Mouse (Mus musculus): Measurements from ENCODE around the gene Rhbdd2. TPM values are rescaled to one million over a fixed set of nuclear protein-coding genes. Genes with fewer than 3 reads are reported as not detected.

Gene Rhbdd2
- polyA plus RNA-seq, 1 experiment from 2014 or later, result 59.3 TPM

DNA sequence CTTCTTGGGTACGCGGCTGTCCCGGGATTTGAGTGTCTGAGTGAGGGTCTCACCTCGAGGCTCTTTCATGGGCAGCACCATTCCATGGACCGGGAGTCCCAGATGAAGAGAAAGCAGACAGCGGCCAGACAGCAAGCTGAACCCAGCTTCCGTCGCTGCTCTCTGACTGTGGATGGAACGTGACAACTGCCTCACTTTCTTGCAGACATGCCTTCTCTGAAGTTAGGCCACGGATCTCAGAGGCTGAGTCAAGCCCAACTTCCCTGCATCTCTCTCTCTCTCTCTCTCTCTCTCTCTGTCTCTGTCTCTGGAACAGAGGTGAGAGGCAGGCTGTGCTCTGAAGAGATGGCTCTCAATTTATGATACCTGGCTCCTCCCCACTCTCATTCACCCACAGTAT, 3.5 kb upstream of the Rhbdd2 start:
- Histone ChIP-seq H3K9ac (no peak overlapping the region), H3K4me3 (replicated peaks) (no peak overlapping the region), H3K9me3 (no peaks in the 10 kb centered on the region), H3K27me3 (no peaks in the 10 kb centered on the region), H3K27ac (no peak overlapping the region), H3K4me2 (no peak overlapping the region), H3K4me1 (peaks cover 9% of the 10 kb centered on the region), H3K36me3 (replicated peaks) (no peaks in the 10 kb centered on the region)
- no peak for ATAC-seq (ENCODE audit: low FRiP score)
- 45% methylated on average over 10 of the region's 10 CpGs for WGBS

DNA sequence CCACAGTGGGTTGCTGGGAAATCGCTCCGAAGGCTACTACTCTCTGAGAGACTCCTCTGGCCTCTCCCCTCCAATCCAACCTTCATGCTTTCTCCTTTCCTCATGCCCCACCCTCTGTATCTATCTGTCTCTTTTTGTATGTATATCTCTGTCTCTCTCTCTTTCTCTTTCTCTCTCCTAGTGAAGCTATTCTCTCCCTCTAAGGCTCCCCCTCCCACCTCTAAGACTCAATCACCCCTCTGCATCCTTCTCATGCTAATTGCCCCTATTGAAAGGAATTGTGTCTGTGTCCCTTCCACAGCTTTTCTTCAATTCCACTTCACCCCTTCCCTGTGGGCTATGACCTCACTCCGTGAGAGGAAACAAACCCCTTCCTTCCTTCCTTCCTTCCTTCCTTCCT, 3.0 kb upstream of the Rhbdd2 start:
- no peak overlapping the region for H3K4me2 ChIP-seq
- H3K4me3 ChIP-seq (replicated peaks), result no peak overlapping the region
- H3K27me3 ChIP-seq, result no peaks in the 10 kb centered on the region
- no peaks in the 10 kb centered on the region for H3K36me3 ChIP-seq (replicated peaks)
- 83% methylated on average over 3 of the region's 3 CpGs for WGBS
- no peak overlapping the region for H3K27ac ChIP-seq
- peaks cover 13% of the 10 kb centered on the region for H3K4me1 ChIP-seq
- ATAC-seq (ENCODE audit: low FRiP score), result no peak
- H3K9ac ChIP-seq, result no peak overlapping the region
- no peaks in the 10 kb centered on the region for H3K9me3 ChIP-seq

- Histone ChIP-seq H3K27me3 (no peaks in the 10 kb centered on the region), H3K27ac (no peak overlapping the region), H3K4me3 (replicated peaks) (no peak overlapping the region), H3K9me3 (no peaks in the 10 kb centered on the region), H3K36me3 (replicated peaks) (peaks cover 7% of the 10 kb centered on the region), H3K4me1 (peaks cover 13% of the 10 kb centered on the region), H3K4me2 (no peak overlapping the region), H3K9ac (no peak overlapping the region)
- ATAC-seq (ENCODE audit: low FRiP score), result no peak
- WGBS, result 41% methylated on average over 3 of the region's 3 CpGs
Measured at GRCm38 (mm10) chr5:135630598-135630997, 1.8 kb upstream of the Rhbdd2 start.

- H3K4me2 ChIP-seq, result peak overlapping the region; percentile 65
- 0% methylated on average over 21 of the region's 21 CpGs for WGBS
- ATAC-seq (ENCODE audit: low FRiP score), result peak; percentile 79
- peak overlapping the region; percentile 88 for H3K4me3 ChIP-seq (replicated peaks)
- no peaks in the 10 kb centered on the region for H3K27me3 ChIP-seq
- H3K9ac ChIP-seq, result peak overlapping the region; percentile 85
- no peaks in the 10 kb centered on the region for H3K9me3 ChIP-seq
- H3K27ac ChIP-seq, result peak overlapping the region; percentile 92
- peaks cover 13% of the 10 kb centered on the region for H3K4me1 ChIP-seq
- peaks cover 27% of the 10 kb centered on the region for H3K36me3 ChIP-seq (replicated peaks)
Measured at GRCm38 (mm10) chr5:135632797-135633144, 353 bp downstream of the Rhbdd2 start.

GRCm38 (mm10) chr5:135639760-135640458, 7.5 kb downstream of the Rhbdd2 start:
- peaks cover 6% of the 10 kb centered on the region; the same call in 1 of the 2 replicates for H3K4me1 ChIP-seq
- H3K4me2 ChIP-seq, result no peak overlapping the region
- no peak overlapping the region for H3K9ac ChIP-seq
- no peaks in the 10 kb centered on the region for H3K27me3 ChIP-seq
- no peak for ATAC-seq (ENCODE audit: low FRiP score)
- WGBS, result 93% methylated on average over 7 of the region's 7 CpGs
- H3K36me3 ChIP-seq (replicated peaks), result peaks cover 76% of the 10 kb centered on the region
- H3K9me3 ChIP-seq, result no peaks in the 10 kb centered on the region
- H3K4me3 ChIP-seq (replicated peaks), result no peak overlapping the region
- no peak overlapping the region for H3K27ac ChIP-seq

- Histone ChIP-seq H3K27ac (no peak overlapping the region), H3K4me2 (no peak overlapping the region), H3K36me3 (replicated peaks) (peaks cover 71% of the 10 kb centered on the region), H3K9ac (no peak overlapping the region), H3K4me1 (peaks cover 6% of the 10 kb centered on the region; the same call in 1 of the 2 replicates), H3K9me3 (no peaks in the 10 kb centered on the region), H3K4me3 (replicated peaks) (no peak overlapping the region), H3K27me3 (no peaks in the 10 kb centered on the region)
- no peak for ATAC-seq (ENCODE audit: low FRiP score)
- 91% methylated on average over 6 of the region's 6 CpGs for WGBS
Measured at GRCm38 (mm10) chr5:135640459-135640789, 8.0 kb downstream of the Rhbdd2 start.

GRCm38 (mm10) chr5:135641028-135641427, 8.6 kb downstream of the Rhbdd2 start:
- no peak overlapping the region for H3K4me3 ChIP-seq (replicated peaks)
- no peak overlapping the region for H3K27ac ChIP-seq
- no peak for ATAC-seq (ENCODE audit: low FRiP score)
- no peak overlapping the region for H3K9ac ChIP-seq
- peaks cover 65% of the 10 kb centered on the region for H3K36me3 ChIP-seq (replicated peaks)
- H3K9me3 ChIP-seq, result no peaks in the 10 kb centered on the region
- peaks cover 6% of the 10 kb centered on the region; the same call in 1 of the 2 replicates for H3K4me1 ChIP-seq
- no peaks in the 10 kb centered on the region for H3K27me3 ChIP-seq
- 100% methylated on average over 1 of the region's 1 CpGs for WGBS
- H3K4me2 ChIP-seq, result no peak overlapping the region

DNA sequence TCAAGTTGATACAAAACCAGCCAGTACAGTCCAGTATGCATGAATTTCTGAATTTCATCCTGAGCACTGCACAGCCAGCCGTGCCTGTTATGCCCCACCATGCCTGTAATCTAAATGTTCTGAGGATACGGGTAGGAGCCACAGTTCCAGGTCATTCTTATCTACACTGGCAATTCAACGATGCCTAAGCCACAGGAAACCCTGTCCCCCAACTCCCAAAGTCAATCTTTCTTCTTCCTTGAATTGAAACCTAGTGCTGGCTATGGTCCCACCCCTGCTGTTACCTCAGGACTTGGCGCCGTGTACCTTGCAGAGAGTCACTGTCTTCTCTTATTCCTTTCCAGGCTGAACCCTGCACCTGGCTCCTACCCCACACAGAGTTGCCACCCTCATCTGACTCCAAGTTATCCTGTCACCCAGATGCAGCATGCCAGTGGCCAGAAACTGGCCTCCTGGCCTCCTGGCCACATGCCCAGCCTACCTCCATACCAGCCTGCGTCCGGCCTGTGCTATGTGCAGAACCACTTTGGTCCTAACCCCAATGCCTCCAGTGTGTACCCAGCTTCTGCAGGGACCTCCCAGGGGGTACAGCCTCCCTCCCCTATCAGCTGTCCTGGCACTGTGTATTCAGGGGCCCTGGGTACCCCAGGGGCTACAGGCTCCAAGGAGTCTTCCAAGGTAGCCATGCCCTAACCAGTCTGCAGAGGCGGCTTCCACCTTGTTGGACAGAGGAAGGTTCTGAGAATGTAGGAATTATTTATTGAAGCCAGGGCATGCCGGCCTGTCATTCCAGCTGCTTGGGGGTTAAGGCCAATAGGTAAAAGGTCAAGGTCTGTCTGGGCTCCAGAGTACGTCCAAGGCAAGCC, 10.5 kb downstream of the Rhbdd2 start:
- 86% methylated on average over 10 of the region's 10 CpGs for WGBS
- ATAC-seq (ENCODE audit: low FRiP score), result no peak
- H3K9ac ChIP-seq, result no peak overlapping the region
- H3K36me3 ChIP-seq (replicated peaks), result peaks cover 48% of the 10 kb centered on the region
- H3K9me3 ChIP-seq, result no peaks in the 10 kb centered on the region
- no peaks in the 10 kb centered on the region for H3K27me3 ChIP-seq
- H3K4me3 ChIP-seq (replicated peaks), result no peak overlapping the region
- H3K4me1 ChIP-seq, result peaks cover 6% of the 10 kb centered on the region; the same call in 1 of the 2 replicates
- H3K4me2 ChIP-seq, result no peak overlapping the region
- 0 out of 2 replicates have a peak overlapping the region, but pooled peaks have one; percentile 13 for H3K27ac ChIP-seq

DNA sequence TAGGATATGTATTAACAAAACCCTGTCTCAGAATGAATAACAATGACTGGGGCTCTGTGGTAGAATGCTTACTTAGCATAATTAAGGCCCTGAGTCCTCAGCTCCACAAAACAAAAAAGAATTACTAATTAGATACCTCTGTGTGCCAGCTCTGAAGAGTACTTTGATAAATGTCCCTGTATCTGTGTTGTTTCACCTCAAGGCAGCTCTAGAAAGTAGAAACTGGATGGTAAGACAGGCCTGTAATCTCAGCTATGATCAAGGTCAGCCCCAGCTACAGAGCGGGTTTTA, 11.1 kb downstream of the Rhbdd2 start:
- no peak overlapping the region for H3K27ac ChIP-seq
- H3K27me3 ChIP-seq, result no peaks in the 10 kb centered on the region
- H3K4me3 ChIP-seq (replicated peaks), result no peak overlapping the region
- 96% methylated on average over 1 of the region's 1 CpGs for WGBS
- no peak overlapping the region for H3K4me2 ChIP-seq
- H3K4me1 ChIP-seq, result peaks cover 6% of the 10 kb centered on the region; the same call in 1 of the 2 replicates
- H3K36me3 ChIP-seq (replicated peaks), result peaks cover 42% of the 10 kb centered on the region
- no peaks in the 10 kb centered on the region for H3K9me3 ChIP-seq
- ATAC-seq (ENCODE audit: low FRiP score), result no peak
- no peak overlapping the region for H3K9ac ChIP-seq

DNA sequence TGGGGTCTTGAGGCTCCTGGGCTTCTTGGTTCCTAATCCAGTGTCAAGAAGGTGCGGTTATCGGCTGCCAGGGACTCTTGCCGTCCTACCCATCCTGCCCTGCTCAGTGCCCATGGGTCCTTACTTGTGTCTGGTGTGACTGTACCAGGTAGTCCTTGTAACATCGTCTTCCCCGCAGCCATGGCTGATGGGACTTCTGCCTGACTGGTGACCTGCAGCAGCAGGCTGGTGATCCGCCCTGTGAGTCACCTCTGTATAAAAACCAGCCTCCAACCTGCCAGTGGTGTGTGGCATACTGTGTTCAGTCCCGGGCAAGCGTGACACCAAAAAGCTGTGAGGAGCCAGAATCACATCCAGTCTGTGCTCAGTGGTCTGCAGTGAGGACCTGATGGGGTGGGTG, 11.5 kb downstream of the Rhbdd2 start:
- H3K9me3 ChIP-seq, result no peaks in the 10 kb centered on the region
- no peaks in the 10 kb centered on the region for H3K27me3 ChIP-seq

DNA sequence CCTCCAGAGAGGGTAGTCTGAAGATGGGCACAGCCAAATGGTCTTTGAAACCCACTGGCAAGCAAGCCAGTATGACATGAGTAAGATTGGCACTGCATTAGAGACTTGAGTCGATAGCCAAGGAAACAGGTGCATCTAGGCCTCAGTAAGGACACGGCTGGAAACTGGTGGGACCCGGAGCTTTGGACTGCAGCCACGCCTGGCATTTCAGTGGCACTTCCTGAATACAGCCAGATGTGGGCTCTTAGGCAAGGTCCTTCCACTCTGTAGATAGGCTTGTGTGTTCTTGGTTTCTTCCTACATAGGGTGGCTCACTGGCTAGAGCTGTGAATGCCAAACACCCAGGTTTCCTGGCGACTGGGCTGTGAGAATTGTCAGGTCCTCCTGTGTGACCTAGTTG, 12.9 kb downstream of the Rhbdd2 start:
- 88% methylated on average over 5 of the region's 5 CpGs for WGBS
- no peak overlapping the region for H3K4me2 ChIP-seq
- H3K36me3 ChIP-seq (replicated peaks), result peaks cover 25% of the 10 kb centered on the region
- no peak overlapping the region for H3K4me3 ChIP-seq (replicated peaks)
- H3K9me3 ChIP-seq, result no peaks in the 10 kb centered on the region
- H3K9ac ChIP-seq, result no peak overlapping the region
- no peak for ATAC-seq (ENCODE audit: low FRiP score)
- H3K27me3 ChIP-seq, result no peaks in the 10 kb centered on the region
- no peak overlapping the region for H3K27ac ChIP-seq
- H3K4me1 ChIP-seq, result peaks cover 6% of the 10 kb centered on the region; the same call in 1 of the 2 replicates

More for the DNA sequence above, 11.5 kb downstream of the Rhbdd2 start:
- no peak overlapping the region for H3K27ac ChIP-seq
- H3K4me3 ChIP-seq (replicated peaks), result no peak overlapping the region
- 97% methylated on average over 8 of the region's 8 CpGs for WGBS
- H3K4me2 ChIP-seq, result no peak overlapping the region
- H3K36me3 ChIP-seq (replicated peaks), result peaks cover 39% of the 10 kb centered on the region
- peaks cover 6% of the 10 kb centered on the region; the same call in 1 of the 2 replicates for H3K4me1 ChIP-seq
- no peak for ATAC-seq (ENCODE audit: low FRiP score)
- no peak overlapping the region for H3K9ac ChIP-seq

DNA sequence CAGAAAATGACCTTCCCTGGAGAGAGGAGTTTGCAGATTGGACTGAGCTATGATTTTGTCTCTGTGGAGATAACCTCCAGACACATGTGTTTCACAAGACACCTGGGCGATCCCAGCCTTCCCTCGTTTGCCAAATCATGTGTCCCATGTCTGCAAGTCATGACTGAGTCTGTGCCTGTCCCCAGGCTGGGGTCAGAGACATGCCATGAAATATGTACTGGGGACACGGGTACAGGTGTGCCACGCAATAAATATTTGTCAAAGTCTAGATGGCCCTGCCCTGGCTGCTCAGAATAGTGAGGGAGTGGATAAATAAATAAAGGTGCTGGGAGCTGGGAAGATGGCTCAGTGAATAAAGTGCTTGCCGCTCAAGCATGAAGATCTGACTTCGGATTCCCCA, 13.6 kb downstream of the Rhbdd2 start:
- H3K4me3 ChIP-seq (replicated peaks), result no peak overlapping the region
- H3K27me3 ChIP-seq, result no peaks in the 10 kb centered on the region
- no peak for ATAC-seq (ENCODE audit: low FRiP score)
- no peak overlapping the region for H3K4me2 ChIP-seq
- peaks cover 19% of the 10 kb centered on the region for H3K36me3 ChIP-seq (replicated peaks)
- H3K27ac ChIP-seq, result no peak overlapping the region
- no peaks in the 10 kb centered on the region for H3K9me3 ChIP-seq
- peaks cover 6% of the 10 kb centered on the region; the same call in 1 of the 2 replicates for H3K4me1 ChIP-seq
- WGBS, result 88% methylated on average over 6 of the region's 6 CpGs
- H3K9ac ChIP-seq, result no peak overlapping the region

Data from forebrain, embryonic 12.5 days (tissue).